8 mouse cellular contexts compared by ENCODE assay signal in genomic region chr13:116201177-116201920, GRCm38 (mm10).
DNase-seq lines count a peak whose midpoint lies in the region; ATAC-seq and TF ChIP-seq lines count a peak whose summit lies in the region.

No protein-coding gene starts in this region.

- H3K27ac ChIP-seq in lung, embryonic 15.5 days, result no peak overlapping the region
- H3K27ac ChIP-seq in embryonic fibroblast, embryonic 13.5 days (ENCODE audit: insufficient read depth, low read length), result no peak overlapping the region
- peak overlapping the region; percentile 56; the same call in 1 of the 2 replicates for H3K27ac ChIP-seq in limb, embryonic 14.5 days (replicated peaks; ENCODE audit: low read depth, low read length)

- peak; percentile 83; the same call in 1 of the 2 replicates for ATAC-seq in lung, embryonic 15.5 days (ENCODE audit: borderline replicate concordance, extremely low read depth, low FRiP score, low TSS enrichment)
- ATAC-seq in limb, embryonic 14.5 days (ENCODE audit: low FRiP score, low read depth), result peak; percentile 90
- ATAC-seq in megakaryocyte progenitor cell, adult 5-6 weeks (replicated peaks; ENCODE audit: poor library complexity), result no peak

- no peak for TF ChIP-seq POLR2A in embryonic fibroblast, embryonic 13.5 days (IDR thresholded peaks at IDR 0.05; ENCODE audit: low read depth, low read length)
- TF ChIP-seq POLR2A in limb, embryonic 14.5 days (IDR thresholded peaks at IDR 0.05; ENCODE audit: borderline replicate concordance, extremely low read depth, insufficient read depth, insufficient read length), result no peak

- no peaks in the 10 kb centered on the region for H3K36me3 ChIP-seq in lung, embryonic 15.5 days
- H3K36me3 ChIP-seq in limb, embryonic 14.5 days (ENCODE audit: control insufficient read depth, insufficient read depth, low read length), result no peaks in the 10 kb centered on the region

- peak overlapping the region; percentile 44 for H3K4me2 ChIP-seq in lung, embryonic 15.5 days
- peak overlapping the region; percentile 44 for H3K4me2 ChIP-seq in limb, embryonic 14.5 days (replicated peaks; ENCODE audit: low read depth, low read length, severe bottlenecking)

- H3K27me3 ChIP-seq in lung, embryonic 15.5 days, result no peaks in the 10 kb centered on the region
- H3K27me3 ChIP-seq in limb, embryonic 14.5 days (ENCODE audit: control insufficient read depth, insufficient read depth, low read length), result no peaks in the 10 kb centered on the region

- no peak overlapping the region for H3K9ac ChIP-seq in lung, embryonic 15.5 days
- H3K9ac ChIP-seq in limb, embryonic 14.5 days (ENCODE audit: low read depth, low read length, severe bottlenecking), result peak overlapping the region; percentile 50

- peak overlapping the region; percentile 24 for H3K4me3 ChIP-seq in lung, embryonic 15.5 days
- peak overlapping the region; percentile 21; the same call in 1 of the 2 replicates for H3K4me3 ChIP-seq in embryonic fibroblast, embryonic 13.5 days (ENCODE audit: insufficient read depth, low read length)
- peak overlapping the region; percentile 25 for H3K4me3 ChIP-seq in limb, embryonic 14.5 days (replicated peaks; ENCODE audit: low read length)

- no peaks in the 10 kb centered on the region for H3K4me1 ChIP-seq in lung, embryonic 15.5 days
- H3K4me1 ChIP-seq in embryonic fibroblast, embryonic 13.5 days (ENCODE audit: control insufficient read depth, insufficient read depth, low read length), result no peaks in the 10 kb centered on the region
- H3K4me1 ChIP-seq in limb, embryonic 14.5 days (ENCODE audit: control insufficient read depth, insufficient read depth, low read length), result no peaks in the 10 kb centered on the region

- no peak for DNase-seq in lung, adult 18-20 months
- peak; percentile 52 for DNase-seq in limb, embryonic 14.5 days (ENCODE audit: low spot score)
- DNase-seq in testis, postnatal 10 days (ENCODE audit: low spot score), result peak; percentile 41
- DNase-seq in spleen, postnatal 36 days (ENCODE audit: low spot score in 2 of 2), result no peak
- no peak for DNase-seq in ovary, adult 18-20 months (ENCODE audit: low spot score)

- H3K9me3 ChIP-seq in lung, embryonic 15.5 days, result no peaks in the 10 kb centered on the region
- no peaks in the 10 kb centered on the region for H3K9me3 ChIP-seq in limb, embryonic 14.5 days (ENCODE audit: control insufficient read depth, low read length)

- TF ChIP-seq CTCF in embryonic fibroblast, embryonic 13.5 days (IDR thresholded peaks at IDR 0.05; ENCODE audit: borderline replicate concordance, insufficient read depth, low read length), result no peak

- WGBS in lung, embryonic 15.5 days, result 3% methylated on average over 11 of the region's 11 CpGs
- WGBS in limb, embryonic 14.5 days, result 2% methylated on average over 11 of the region's 11 CpGs

Comparison
In these comparisons a context has a peak if more than half of its experiments do, and no peak if none do; other contexts are left out.
1. DNase-seq: peak in limb, embryonic 14.5 days (single experiment) and testis, postnatal 10 days (single experiment); none in lung, adult 18-20 months (0 of 2), spleen, postnatal 36 days (0 of 2) and ovary, adult 18-20 months (single experiment).
2. Peak in every context shown above with its lines, with median percentiles within 50 percentile points of each other: H3K4me3 ChIP-seq.